Mouse (Mus musculus) spleen, adult 12 weeks (tissue): ENCODE data around the gene Dio1.

Source experiments
- DNase-seq: peaks from one replicate; pipeline ENCODE4 v3.0.0; 2022; ENCODE audit warnings: low spot score

Gene Dio1

GRCm38 (mm10) chr4:107300371-107300770 lies 6.6 kb downstream of the Dio1 start:
- no peak for DNase-seq

GRCm38 (mm10) chr4:107299779-107300340 lies 7.1 kb downstream of the Dio1 start:
- DNase-seq, result no peak

- no peak for DNase-seq
These were observed 8.8 kb downstream of the Dio1 start for GRCm38 (mm10) chr4:107298071-107298606.

GRCm38 (mm10) chr4:107292273-107292662 lies 14.7 kb downstream of the Dio1 start:
- DNase-seq, result no peak

GRCm38 (mm10) chr4:107291611-107292272 lies 15.2 kb downstream of the Dio1 start:
- DNase-seq, result no peak

- DNase-seq, result no peak
These were observed 19.5 kb downstream of the Dio1 start for GRCm38 (mm10) chr4:107287517-107287916.

GRCm38 (mm10) chr4:107286386-107286785 lies 20.6 kb downstream of the Dio1 start:
- DNase-seq, result no peak

GRCm38 (mm10) chr4:107285446-107286200 lies 21.3 kb downstream of the Dio1 start:
- DNase-seq, result no peak

GRCm38 (mm10) chr4:107280843-107281475 lies 26.0 kb downstream of the Dio1 start:
- DNase-seq, result no peak

GRCm38 (mm10) chr4:107278188-107278707 lies 28.7 kb downstream of the Dio1 start:
- DNase-seq, result no peak

GRCm38 (mm10) chr4:107274511-107274910 lies 32.5 kb downstream of the Dio1 start:
- no peak for DNase-seq

GRCm38 (mm10) chr4:107273683-107274082 lies 33.3 kb downstream of the Dio1 start:
- DNase-seq, result no peak

GRCm38 (mm10) chr4:107260001-107260400 lies 47.0 kb downstream of the Dio1 start:
- no peak for DNase-seq

- no peak for DNase-seq
These were observed 52.6 kb downstream of the Dio1 start for GRCm38 (mm10) chr4:107254414-107254813.

- DNase-seq, result peak; percentile 92
These were observed 53.6 kb downstream of the Dio1 start, which contains the start of the genes Lrrc42 and Hspb11 for GRCm38 (mm10) chr4:107253125-107254091. Gene Lrrc42, minus strand, starts transcription at chr4:107253532. Gene Hspb11, plus strand, starts transcription at chr4:107253593.

GRCm38 (mm10) chr4:107252522-107252921 lies 54.4 kb downstream of the Dio1 start:
- no peak for DNase-seq

GRCm38 (mm10) chr4:107250494-107250893 lies 56.5 kb downstream of the Dio1 start:
- no peak for DNase-seq

- no peak for DNase-seq
These were observed 57.5 kb downstream of the Dio1 start for GRCm38 (mm10) chr4:107249471-107249870.

- no peak for DNase-seq
These were observed 58.9 kb downstream of the Dio1 start for GRCm38 (mm10) chr4:107248061-107248460.

GRCm38 (mm10) chr4:107247110-107247509 lies 59.9 kb downstream of the Dio1 start:
- DNase-seq, result no peak

GRCm38 (mm10) chr4:107246040-107246439 lies 60.9 kb downstream of the Dio1 start:
- DNase-seq, result no peak
